Mouse (Mus musculus) kidney, embryonic 16.5 days (tissue): ENCODE measurements around the gene Ppard. TPM values are rescaled to one million over a fixed set of nuclear protein-coding genes. Genes with fewer than 3 reads are reported as not detected.

Source experiments
- ATAC-seq: fragments of 200-750 bp; cut with Nextera tagmentation; 2 replicates; pipeline ENCODE4 v1.8.0; 2017; ENCODE audit warnings: moderate TSS enrichment; ENCODE audit not compliant: low FRiP score, low TSS enrichment
- H3K27ac ChIP-seq: fragments of 300-500 bp; sonication (generic); 2 replicates; pipeline ENCODE4 v1.5.1; 2014; ENCODE audit warnings: low read length
- H3K27me3 ChIP-seq: fragments of 300-500 bp; sonication (generic); 2 replicates; pipeline ENCODE4 v1.6.1; 2014; ENCODE audit warnings: low read length, control low read depth, mixed read lengths; ENCODE audit not compliant: insufficient read depth
- H3K36me3 ChIP-seq: fragments of 300-500 bp; sonication (generic); 2 replicates; pipeline ENCODE4 v1.6.1; 2014; ENCODE audit warnings: low read length, control low read depth, mixed read lengths; ENCODE audit not compliant: insufficient read depth
- H3K4me1 ChIP-seq: fragments of 300-500 bp; sonication (generic); 2 replicates; pipeline ENCODE4 v1.6.1; 2014; ENCODE audit warnings: low read length, control low read depth, mixed read lengths; ENCODE audit not compliant: insufficient read depth
- H3K4me2 ChIP-seq: fragments of 300-500 bp; sonication (generic); replicated peaks from 2 replicates; pipeline ENCODE4 v1.6.1; 2014; ENCODE audit warnings: low read depth, low read length
- H3K4me3 ChIP-seq: fragments of 300-500 bp; sonication (generic); 2 replicates; pipeline ENCODE4 v1.5.1; 2014; ENCODE audit warnings: mild to moderate bottlenecking, low read length
- H3K9ac ChIP-seq: fragments of 300-500 bp; sonication (generic); replicated peaks from 2 replicates; pipeline ENCODE4 v1.6.1; 2014; ENCODE audit warnings: low read length
- H3K9me3 ChIP-seq: fragments of 300-500 bp; sonication (generic); 2 replicates; pipeline ENCODE4 v1.6.1; 2016; ENCODE audit warnings: low read length, control low read depth
- WGBS: fragments of 180-500 bp; shearing (Covaris S2); extraction: QIAGEN DNeasy Blood & Tissue Kit; methylation state at CpG from one replicate; pipeline ENCODE4 v1.1.7; 2014; 5-methylcytosine and 5-hydroxymethylcytosine counted together
- polyA plus RNA-seq: library from polyadenylated mRNA; unstranded; fragments of >200 nt; fragmentation: Nextera tagmentation; extraction: Ambion mirVana; gene quantifications from 2 replicates; pipeline ENCODE4 v1.2.1, GENCODE M21; 2015

Gene Ppard
- polyA plus RNA-seq, 1 experiment from 2014 or later: 2.2 TPM

DNA sequence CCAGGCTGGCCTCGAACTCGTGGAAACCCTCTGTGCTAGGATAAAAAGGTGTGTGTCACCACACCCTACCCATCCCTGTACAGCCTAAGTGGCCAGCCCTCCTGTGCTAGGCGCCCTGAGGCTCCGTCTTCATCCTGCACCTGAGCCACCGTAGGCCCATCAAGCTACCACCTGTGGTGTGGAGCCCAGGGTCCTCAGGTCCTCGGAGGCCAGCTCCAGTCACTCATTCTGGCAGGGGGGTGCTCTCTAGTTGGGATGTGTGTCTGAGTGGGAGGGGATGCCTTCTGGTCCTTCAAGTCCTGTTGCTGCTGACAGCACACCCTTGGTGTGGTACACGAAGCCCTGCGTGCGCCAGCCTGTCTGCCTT, 28.0 kb downstream of the Ppard start:
- H3K36me3 ChIP-seq: no peaks in the 10 kb centered on the region
- H3K9ac ChIP-seq: no peak overlapping the region
- 87% methylated on average over 9 of the region's 9 CpGs for WGBS
- no peaks in the 10 kb centered on the region for H3K27me3 ChIP-seq
- H3K9me3 ChIP-seq: 0 out of 2 replicates have a peak, but pooled peaks cover 3% of the 10 kb centered on the region
- no peak overlapping the region for H3K4me2 ChIP-seq
- ATAC-seq: no peak
- peaks cover 53% of the 10 kb centered on the region for H3K4me1 ChIP-seq
- H3K4me3 ChIP-seq: no peak overlapping the region
- no peak overlapping the region for H3K27ac ChIP-seq

DNA sequence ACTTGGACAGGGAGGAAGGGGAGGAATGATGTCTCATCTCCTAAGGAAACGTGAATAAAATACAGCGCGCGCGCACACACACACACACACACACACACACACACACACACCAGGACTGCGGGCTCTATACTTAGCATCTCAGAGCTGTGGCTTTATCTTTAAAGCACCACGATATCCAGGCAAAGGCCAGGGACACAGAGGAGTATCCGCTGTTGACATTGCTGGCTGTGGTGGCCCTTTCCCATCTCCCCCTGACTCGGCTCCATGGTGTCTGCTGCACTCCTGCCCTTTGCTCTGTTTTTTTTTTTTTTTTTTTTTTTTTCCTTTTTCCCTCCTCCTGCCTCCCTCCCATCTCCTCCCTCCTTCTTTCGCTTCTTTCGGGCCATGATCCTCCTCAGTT, 29.3 kb downstream of the Ppard start:
- no peak for ATAC-seq
- H3K4me1 ChIP-seq: peaks cover 45% of the 10 kb centered on the region
- H3K27ac ChIP-seq: no peak overlapping the region
- H3K4me2 ChIP-seq: no peak overlapping the region
- H3K9me3 ChIP-seq: 0 out of 2 replicates have a peak, but pooled peaks cover 3% of the 10 kb centered on the region
- 47% methylated on average over 10 of the region's 11 CpGs for WGBS
- H3K36me3 ChIP-seq: no peaks in the 10 kb centered on the region
- H3K4me3 ChIP-seq: no peak overlapping the region
- H3K27me3 ChIP-seq: no peaks in the 10 kb centered on the region
- H3K9ac ChIP-seq: no peak overlapping the region

DNA sequence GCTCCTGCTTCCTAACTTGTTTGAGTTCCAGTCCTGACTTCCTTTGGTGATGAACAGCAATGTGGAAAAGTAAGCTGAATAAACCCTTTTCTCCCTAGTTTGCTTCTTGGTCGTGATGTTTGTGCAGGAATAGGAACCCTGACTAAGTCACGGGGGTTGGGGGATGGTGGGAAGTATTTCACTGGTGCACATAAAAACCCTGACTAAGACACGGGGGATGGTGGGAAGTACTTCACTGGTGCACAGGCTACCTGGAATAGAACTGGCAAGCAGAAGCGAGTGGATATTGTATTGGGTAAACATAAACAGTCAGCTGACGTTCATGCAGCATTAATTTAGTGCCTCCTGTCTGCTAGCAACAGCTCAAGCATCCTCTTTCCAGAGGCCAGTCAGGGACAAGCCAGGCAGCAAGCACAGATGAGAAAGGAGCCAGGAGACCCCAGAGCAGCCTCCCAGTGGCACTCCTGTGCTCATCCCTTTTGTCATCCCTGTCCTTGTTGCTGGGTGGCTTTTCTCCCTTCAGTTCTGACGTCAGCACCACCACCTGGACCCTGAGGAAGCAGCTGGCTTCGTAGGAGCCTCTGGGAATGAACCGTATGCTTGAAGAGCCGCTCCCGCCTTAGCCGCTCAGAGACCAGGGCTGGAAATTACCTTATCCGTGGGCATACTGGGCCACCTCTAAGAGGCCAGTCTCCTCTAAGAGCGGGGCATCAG, 30.8 kb downstream of the Ppard start:
- 46% methylated on average over 13 of the region's 13 CpGs for WGBS
- 0 out of 2 replicates have a peak, but pooled peaks cover 3% of the 10 kb centered on the region for H3K9me3 ChIP-seq
- no peak for ATAC-seq
- 0 out of 2 replicates have a peak overlapping the region, but pooled peaks have one; percentile 22 for H3K9ac ChIP-seq
- H3K27me3 ChIP-seq: no peaks in the 10 kb centered on the region
- H3K27ac ChIP-seq: no peak overlapping the region
- no peaks in the 10 kb centered on the region for H3K36me3 ChIP-seq
- no peak overlapping the region for H3K4me2 ChIP-seq
- H3K4me3 ChIP-seq: no peak overlapping the region
- H3K4me1 ChIP-seq: peaks cover 37% of the 10 kb centered on the region

DNA sequence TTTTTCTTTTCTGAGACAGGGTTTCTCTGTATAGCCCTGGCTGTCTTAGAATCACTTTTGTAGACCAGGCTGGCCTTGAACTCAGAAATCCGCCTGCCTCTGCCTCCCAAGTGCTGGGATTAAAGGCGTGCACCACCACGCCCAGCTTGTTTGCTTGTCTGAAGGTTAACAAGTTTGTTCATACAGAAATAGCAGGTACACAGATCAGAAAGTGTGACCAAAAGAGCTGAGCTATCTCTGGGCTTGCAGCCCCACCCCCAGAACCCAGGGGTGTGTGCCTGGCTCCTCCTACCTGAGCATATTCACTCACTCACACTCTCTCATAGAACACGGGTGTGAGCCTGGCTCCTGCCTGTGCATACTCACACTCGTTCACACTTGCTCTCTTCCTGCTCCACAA, 34.8 kb downstream of the Ppard start:
- Histone ChIP-seq H3K36me3 (no peaks in the 10 kb centered on the region), H3K9ac (no peak overlapping the region), H3K4me1 (peaks cover 37% of the 10 kb centered on the region), H3K4me3 (no peak overlapping the region), H3K27me3 (no peaks in the 10 kb centered on the region), H3K9me3 (no peaks in the 10 kb centered on the region), H3K4me2 (no peak overlapping the region), H3K27ac (no peak overlapping the region)
- no peak for ATAC-seq
- 92% methylated on average over 5 of the region's 5 CpGs for WGBS

DNA sequence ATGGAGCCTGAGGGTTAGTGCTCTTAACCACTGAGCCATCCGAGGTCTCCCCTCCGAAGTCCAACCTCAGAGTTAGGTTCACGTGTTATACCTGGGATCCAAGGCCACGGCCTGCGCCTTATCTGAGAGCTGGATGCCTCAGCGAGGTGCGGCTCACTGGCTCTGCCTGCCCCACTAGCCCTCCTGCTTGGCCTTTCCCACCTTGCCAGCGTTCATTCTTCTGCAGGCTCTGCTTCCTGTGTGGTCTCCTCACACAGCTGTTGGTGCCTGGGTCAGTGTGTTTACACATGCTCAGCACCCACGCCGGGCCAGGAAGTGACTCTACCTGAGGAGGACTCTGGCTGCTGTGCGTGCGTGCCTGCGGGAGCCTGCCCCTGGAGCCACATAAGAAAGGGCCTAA, 37.7 kb downstream of the Ppard start:
- H3K36me3 ChIP-seq: no peaks in the 10 kb centered on the region
- H3K4me2 ChIP-seq: no peak overlapping the region
- 47% methylated on average over 13 of the region's 13 CpGs for WGBS
- no peaks in the 10 kb centered on the region for H3K9me3 ChIP-seq
- ATAC-seq: no peak
- no peak overlapping the region for H3K4me3 ChIP-seq
- no peaks in the 10 kb centered on the region for H3K27me3 ChIP-seq
- peaks cover 24% of the 10 kb centered on the region for H3K4me1 ChIP-seq
- H3K9ac ChIP-seq: no peak overlapping the region
- no peak overlapping the region for H3K27ac ChIP-seq

GRCm38 (mm10) chr17:28271537-28272266, 39.2 kb downstream of the Ppard start:
- WGBS: 82% methylated on average over 12 of the region's 12 CpGs
- Histone ChIP-seq H3K4me1 (peaks cover 16% of the 10 kb centered on the region), H3K27ac (peak overlapping the region; percentile 27), H3K4me3 (no peak overlapping the region), H3K36me3 (no peaks in the 10 kb centered on the region), H3K27me3 (no peaks in the 10 kb centered on the region), H3K9me3 (no peaks in the 10 kb centered on the region), H3K9ac (no peak overlapping the region), H3K4me2 (no peak overlapping the region)
- peak; percentile 25 for ATAC-seq

GRCm38 (mm10) chr17:28272281-28272680, 39.8 kb downstream of the Ppard start:
- 85% methylated on average over 9 of the region's 9 CpGs for WGBS
- Histone ChIP-seq H3K27ac (peak overlapping the region; percentile 27; the same call in 1 of the 2 replicates), H3K4me3 (no peak overlapping the region), H3K9me3 (no peaks in the 10 kb centered on the region), H3K4me2 (no peak overlapping the region), H3K27me3 (no peaks in the 10 kb centered on the region), H3K9ac (no peak overlapping the region), H3K4me1 (peaks cover 17% of the 10 kb centered on the region), H3K36me3 (no peaks in the 10 kb centered on the region)
- no peak for ATAC-seq

DNA sequence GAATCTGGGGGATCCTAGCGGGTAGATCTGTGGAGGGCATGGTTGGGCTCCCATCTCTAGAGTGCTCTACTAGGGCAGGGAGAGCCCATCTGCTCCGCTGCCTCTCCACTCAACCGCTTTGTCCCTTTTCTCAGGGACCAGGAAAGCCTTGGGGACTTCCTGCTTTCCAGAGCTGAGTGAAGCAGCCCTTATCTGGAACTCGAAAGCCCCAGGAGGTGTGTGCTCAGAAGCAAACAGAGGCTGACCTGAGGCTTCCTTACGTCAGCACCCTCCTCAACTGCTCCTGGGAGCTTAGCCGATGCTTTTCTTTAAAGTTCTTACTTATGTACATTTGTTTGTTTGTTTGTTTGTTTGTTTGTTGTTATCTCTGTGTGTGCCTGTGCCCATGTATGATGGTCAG, 40.3 kb downstream of the Ppard start:
- no peaks in the 10 kb centered on the region for H3K36me3 ChIP-seq
- no peak overlapping the region for H3K4me3 ChIP-seq
- 79% methylated on average over 6 of the region's 6 CpGs for WGBS
- ATAC-seq: no peak
- H3K9me3 ChIP-seq: no peaks in the 10 kb centered on the region
- no peaks in the 10 kb centered on the region for H3K27me3 ChIP-seq
- H3K4me1 ChIP-seq: peaks cover 21% of the 10 kb centered on the region
- H3K27ac ChIP-seq: 0 out of 2 replicates have a peak overlapping the region, but pooled peaks have one; percentile 8
- no peak overlapping the region for H3K9ac ChIP-seq
- no peak overlapping the region for H3K4me2 ChIP-seq

GRCm38 (mm10) chr17:28274739-28275138, 42.2 kb downstream of the Ppard start:
- ATAC-seq: no peak
- Histone ChIP-seq H3K36me3 (no peaks in the 10 kb centered on the region), H3K9ac (no peak overlapping the region), H3K27ac (no peak overlapping the region), H3K4me3 (no peak overlapping the region), H3K9me3 (no peaks in the 10 kb centered on the region), H3K4me2 (no peak overlapping the region), H3K27me3 (no peaks in the 10 kb centered on the region), H3K4me1 (peaks cover 39% of the 10 kb centered on the region)
- WGBS: 77% methylated on average over 3 of the region's 3 CpGs

DNA sequence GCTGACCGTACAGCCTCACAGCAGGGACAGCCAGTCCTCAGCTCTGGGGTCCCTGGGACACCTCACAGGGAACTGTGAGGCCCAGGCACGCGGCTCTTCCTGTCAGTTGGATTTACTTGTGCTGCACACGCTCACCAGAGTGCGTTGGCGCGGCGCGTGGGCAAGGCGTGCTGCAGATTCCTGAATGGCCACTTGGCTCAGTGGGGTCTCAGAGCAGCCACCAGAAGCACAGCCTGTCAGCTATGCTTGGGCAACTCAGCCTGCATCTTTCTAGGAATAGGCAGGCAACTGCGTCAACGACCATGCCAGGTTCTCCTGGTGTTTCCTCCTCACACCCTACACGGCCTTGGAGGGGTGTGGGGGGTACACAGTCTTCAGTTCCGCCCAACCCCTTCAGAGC, 44.7 kb downstream of the Ppard start:
- no peaks in the 10 kb centered on the region for H3K27me3 ChIP-seq
- H3K4me1 ChIP-seq: peaks cover 50% of the 10 kb centered on the region
- H3K4me2 ChIP-seq: no peak overlapping the region
- no peak for ATAC-seq
- H3K4me3 ChIP-seq: no peak overlapping the region
- no peaks in the 10 kb centered on the region for H3K9me3 ChIP-seq
- no peak overlapping the region for H3K27ac ChIP-seq
- H3K9ac ChIP-seq: no peak overlapping the region
- WGBS: 69% methylated on average over 14 of the region's 14 CpGs
- H3K36me3 ChIP-seq: no peaks in the 10 kb centered on the region
